Mouse (Mus musculus): ENCODE results near the gene Rpl41. TPM values are rescaled to one million over a fixed set of nuclear protein-coding genes. Genes with fewer than 3 reads are reported as not detected.
"Not testable (repeated sequence)": the region's sequence is repeated elsewhere in the genome, so short reads cannot be mapped to it uniquely, and the experiment has no call there.

Gene Rpl41
- polyA plus RNA-seq, 1 experiment from 2014 or later, result 4,229 TPM

- H3K36me3 ChIP-seq, result peaks cover 78% of the 10 kb centered on the region
- no peak for ATAC-seq (ENCODE audit: insufficient number of reproducible peaks, low FRiP score, low TSS enrichment, low read depth)
- H3K4me2 ChIP-seq, result no peak overlapping the region
- H3K4me3 ChIP-seq, result no peak overlapping the region
- H3K27me3 ChIP-seq, result peaks cover 16% of the 10 kb centered on the region; the same call in 1 of the 2 replicates
- H3K4me1 ChIP-seq, result no peaks in the 10 kb centered on the region
- no peak overlapping the region for H3K9ac ChIP-seq
- WGBS, result 30% methylated on average over 6 of the region's 6 CpGs
- no peaks in the 10 kb centered on the region for H3K9me3 ChIP-seq
- H3K27ac ChIP-seq, result no peak overlapping the region
Measured at GRCm38 (mm10) chr10:128516677-128517076, 32.4 kb downstream of the Rpl41 start.

GRCm38 (mm10) chr10:128516029-128516428 lies 33.1 kb downstream of the Rpl41 start:
- Histone ChIP-seq H3K9me3 (no peaks in the 10 kb centered on the region), H3K4me3 (no peak overlapping the region), H3K4me2 (peak overlapping the region; percentile 13; the same call in 1 of the 2 replicates), H3K36me3 (peaks cover 79% of the 10 kb centered on the region), H3K9ac (no peak overlapping the region), H3K27me3 (peaks cover 16% of the 10 kb centered on the region; the same call in 1 of the 2 replicates), H3K4me1 (no peaks in the 10 kb centered on the region), H3K27ac (no peak overlapping the region)
- no peak for ATAC-seq (ENCODE audit: insufficient number of reproducible peaks, low FRiP score, low TSS enrichment, low read depth)
- WGBS, result 33% methylated on average over 20 of the region's 20 CpGs

GRCm38 (mm10) chr10:128515044-128515443 lies 34.1 kb downstream of the Rpl41 start:
- H3K4me2 ChIP-seq, result no peak overlapping the region
- 81% methylated on average over 4 of the region's 4 CpGs for WGBS
- H3K27me3 ChIP-seq, result peaks cover 16% of the 10 kb centered on the region; the same call in 1 of the 2 replicates
- H3K36me3 ChIP-seq, result peaks cover 77% of the 10 kb centered on the region
- ATAC-seq (ENCODE audit: insufficient number of reproducible peaks, low FRiP score, low TSS enrichment, low read depth), result no peak
- H3K27ac ChIP-seq, result no peak overlapping the region
- H3K9me3 ChIP-seq, result no peaks in the 10 kb centered on the region
- no peaks in the 10 kb centered on the region for H3K4me1 ChIP-seq
- H3K4me3 ChIP-seq, result no peak overlapping the region
- no peak overlapping the region for H3K9ac ChIP-seq

- peaks cover 59% of the 10 kb centered on the region for H3K36me3 ChIP-seq
Measured at GRCm38 (mm10) chr10:128511761-128512160, 37.3 kb downstream of the Rpl41 start.

GRCm38 (mm10) chr10:128511189-128511588 lies 37.9 kb downstream of the Rpl41 start:
- H3K27ac ChIP-seq, result no peak overlapping the region
- ATAC-seq (ENCODE audit: insufficient number of reproducible peaks, low FRiP score, low TSS enrichment, low read depth), result no peak
- peaks cover 54% of the 10 kb centered on the region for H3K36me3 ChIP-seq
- no peaks in the 10 kb centered on the region for H3K9me3 ChIP-seq
- H3K4me1 ChIP-seq, result no peaks in the 10 kb centered on the region
- WGBS, result 90% methylated on average over 9 of the region's 9 CpGs
- no peak overlapping the region for H3K4me2 ChIP-seq
- no peaks in the 10 kb centered on the region; the same call in 1 of the 2 replicates for H3K27me3 ChIP-seq
- no peak overlapping the region for H3K9ac ChIP-seq
- no peak overlapping the region for H3K4me3 ChIP-seq

More at GRCm38 (mm10) chr10:128511761-128512160, 37.3 kb downstream of the Rpl41 start:
- H3K27me3 ChIP-seq, result peaks cover 1% of the 10 kb centered on the region; the same call in 1 of the 2 replicates
- H3K27ac ChIP-seq, result no peak overlapping the region
- H3K4me1 ChIP-seq, result no peaks in the 10 kb centered on the region
- H3K4me3 ChIP-seq, result no peak overlapping the region
- H3K9ac ChIP-seq, result no peak overlapping the region
- no peak overlapping the region for H3K4me2 ChIP-seq
- ATAC-seq (ENCODE audit: insufficient number of reproducible peaks, low FRiP score, low TSS enrichment, low read depth), result no peak
- WGBS, result 79% methylated on average over 12 of the region's 12 CpGs
- no peaks in the 10 kb centered on the region for H3K9me3 ChIP-seq

- Histone ChIP-seq H3K27ac (no peak overlapping the region), H3K4me2 (no peak overlapping the region), H3K36me3 (peaks cover 45% of the 10 kb centered on the region), H3K9me3 (no peaks in the 10 kb centered on the region), H3K9ac (no peak overlapping the region), H3K4me1 (no peaks in the 10 kb centered on the region), H3K27me3 (no peaks in the 10 kb centered on the region), H3K4me3 (no peak overlapping the region)
- WGBS, result 82% methylated on average over 11 of the region's 11 CpGs
- no peak for ATAC-seq (ENCODE audit: insufficient number of reproducible peaks, low FRiP score, low TSS enrichment, low read depth)
Measured at GRCm38 (mm10) chr10:128510301-128510700, 38.8 kb downstream of the Rpl41 start.

GRCm38 (mm10) chr10:128509831-128510230 lies 39.3 kb downstream of the Rpl41 start:
- ATAC-seq (ENCODE audit: insufficient number of reproducible peaks, low FRiP score, low TSS enrichment, low read depth), result no peak
- Histone ChIP-seq H3K4me3 (no peak overlapping the region), H3K27me3 (no peaks in the 10 kb centered on the region), H3K4me2 (no peak overlapping the region), H3K36me3 (peaks cover 40% of the 10 kb centered on the region), H3K9me3 (no peaks in the 10 kb centered on the region), H3K4me1 (no peaks in the 10 kb centered on the region), H3K27ac (no peak overlapping the region), H3K9ac (no peak overlapping the region)
- WGBS, result 85% methylated on average over 4 of the region's 4 CpGs

GRCm38 (mm10) chr10:128509203-128509602 lies 39.9 kb downstream of the Rpl41 start:
- no peak overlapping the region for H3K9ac ChIP-seq

GRCm38 (mm10) chr10:128508260-128508659 lies 40.8 kb downstream of the Rpl41 start:
- Histone ChIP-seq H3K4me1 (no peaks in the 10 kb centered on the region), H3K4me2 (no peak overlapping the region), H3K27ac (peak overlapping the region; percentile 67), H3K36me3 (peaks cover 39% of the 10 kb centered on the region), H3K9me3 (no peaks in the 10 kb centered on the region), H3K27me3 (no peaks in the 10 kb centered on the region), H3K9ac (no peak overlapping the region), H3K4me3 (no peak overlapping the region)
- ATAC-seq (ENCODE audit: insufficient number of reproducible peaks, low FRiP score, low TSS enrichment, low read depth), result no peak
- 68% methylated on average over 9 of the region's 9 CpGs for WGBS

More at GRCm38 (mm10) chr10:128509203-128509602, 39.9 kb downstream of the Rpl41 start:
- Histone ChIP-seq H3K36me3 (peaks cover 39% of the 10 kb centered on the region), H3K9me3 (no peaks in the 10 kb centered on the region), H3K4me1 (no peaks in the 10 kb centered on the region), H3K27me3 (no peaks in the 10 kb centered on the region), H3K4me2 (no peak overlapping the region), H3K4me3 (no peak overlapping the region), H3K27ac (no peak overlapping the region)
- WGBS, result 88% methylated on average over 9 of the region's 9 CpGs
- ATAC-seq (ENCODE audit: insufficient number of reproducible peaks, low FRiP score, low TSS enrichment, low read depth), result no peak

- 93% methylated on average over 14 of the region's 14 CpGs for WGBS
- no peak for ATAC-seq (ENCODE audit: insufficient number of reproducible peaks, low FRiP score, low TSS enrichment, low read depth)
- no peak overlapping the region for H3K4me3 ChIP-seq
- H3K4me2 ChIP-seq, result no peak overlapping the region
- peaks cover 19% of the 10 kb centered on the region for H3K36me3 ChIP-seq
- H3K9ac ChIP-seq, result no peak overlapping the region
- no peak overlapping the region for H3K27ac ChIP-seq
- no peaks in the 10 kb centered on the region for H3K27me3 ChIP-seq
- H3K4me1 ChIP-seq, result no peaks in the 10 kb centered on the region
- H3K9me3 ChIP-seq, result no peaks in the 10 kb centered on the region
Measured at GRCm38 (mm10) chr10:128505974-128506373, 43.1 kb downstream of the Rpl41 start.

- not testable (repeated sequence) for ATAC-seq (ENCODE audit: insufficient number of reproducible peaks, low FRiP score, low TSS enrichment, low read depth); H3K9me3 ChIP-seq; H3K4me3 ChIP-seq; H3K4me2 ChIP-seq; H3K9ac ChIP-seq; H3K27ac ChIP-seq; H3K27me3 ChIP-seq; H3K4me1 ChIP-seq
- peaks cover 14% of the 10 kb centered on the region for H3K36me3 ChIP-seq
- 84% methylated on average over 5 of the region's 5 CpGs for WGBS
Measured at GRCm38 (mm10) chr10:128505371-128505667, 43.8 kb downstream of the Rpl41 start.

GRCm38 (mm10) chr10:128504641-128505370 lies 44.3 kb downstream of the Rpl41 start:
- no peak for ATAC-seq (ENCODE audit: insufficient number of reproducible peaks, low FRiP score, low TSS enrichment, low read depth)
- no peak overlapping the region for H3K9ac ChIP-seq
- WGBS, result 72% methylated on average over 9 of the region's 9 CpGs
- no peak overlapping the region for H3K4me3 ChIP-seq
- H3K9me3 ChIP-seq, result no peaks in the 10 kb centered on the region
- no peaks in the 10 kb centered on the region for H3K4me1 ChIP-seq
- H3K36me3 ChIP-seq, result peaks cover 9% of the 10 kb centered on the region
- H3K27ac ChIP-seq, result no peak overlapping the region
- no peaks in the 10 kb centered on the region for H3K27me3 ChIP-seq
- no peak overlapping the region for H3K4me2 ChIP-seq

Measured in limb, embryonic 15.5 days (tissue).